Mouse (Mus musculus) midbrain, postnatal 0 days (tissue): Measurements from ENCODE around the gene Ptprd. TPM values are rescaled to one million over a fixed set of nuclear protein-coding genes. Genes with fewer than 3 reads are reported as not detected.
"Not testable (repeated sequence)": the region's sequence is repeated elsewhere in the genome, so short reads cannot be mapped to it uniquely, and the experiment has no call there.

Experiments used
- ATAC-seq: fragments of 200-750 bp; cut with Nextera tagmentation; 2 replicates; pipeline ENCODE4 v1.8.0; 2017; ENCODE audit warnings: moderate number of reproducible peaks, mild to moderate bottlenecking, moderate TSS enrichment, moderate library complexity; ENCODE audit not compliant: low FRiP score
- DNase-seq: peaks from one replicate; pipeline ENCODE4 v3.0.0-alpha.2; 2015; ENCODE audit warnings: low spot score
- H3K27ac ChIP-seq: fragments of 300-500 bp; sonication (generic); 2 replicates; pipeline ENCODE4 v1.5.1; 2014; ENCODE audit warnings: low read depth, mild to moderate bottlenecking, low read length, mixed read lengths
- H3K27me3 ChIP-seq: fragments of 300-500 bp; sonication (generic); 2 replicates; pipeline ENCODE4 v1.6.1; 2014; ENCODE audit warnings: low read length, control low read depth, mixed read lengths; ENCODE audit not compliant: insufficient read depth
- H3K36me3 ChIP-seq: fragments of 300-500 bp; sonication (generic); 2 replicates; pipeline ENCODE4 v1.6.1; 2014; ENCODE audit warnings: low read length, control low read depth, mixed read lengths; ENCODE audit not compliant: insufficient read depth
- H3K4me1 ChIP-seq: fragments of 300-500 bp; sonication (generic); 2 replicates; pipeline ENCODE4 v1.6.1; 2014; ENCODE audit warnings: mild to moderate bottlenecking, control low read depth, antibody characterized with exemption, low read length, mixed read lengths; ENCODE audit not compliant: insufficient read depth
- H3K4me2 ChIP-seq: fragments of 300-500 bp; sonication (generic); 2 replicates; pipeline ENCODE4 v1.6.1; 2014; ENCODE audit warnings: low read depth, mild to moderate bottlenecking, low read length, mixed read lengths; ENCODE audit not compliant: poor library complexity, severe bottlenecking
- H3K4me3 ChIP-seq: fragments of 300-500 bp; sonication (generic); 2 replicates; pipeline ENCODE4 v1.5.1; 2014; ENCODE audit warnings: low read depth, mild to moderate bottlenecking, low read length, moderate library complexity
- H3K9ac ChIP-seq: fragments of 300-500 bp; sonication (generic); replicated peaks from 2 replicates; pipeline ENCODE4 v1.6.1; 2014; ENCODE audit warnings: mild to moderate bottlenecking, low read length, moderate library complexity, mixed read lengths; ENCODE audit not compliant: poor library complexity, severe bottlenecking
- H3K9me3 ChIP-seq: fragments of 300-500 bp; sonication (generic); 2 replicates; pipeline ENCODE4 v1.6.1; 2016; ENCODE audit warnings: low read length, control low read depth
- CTCF ChIP-seq: IDR thresholded peaks from 2 replicates; pipeline ENCODE4 v1.5.1; 2016; ENCODE audit warnings: antibody characterized with exemption, mild to moderate bottlenecking
- WGBS: fragments of 180-500 bp; shearing (Covaris S2); extraction: QIAGEN DNeasy Blood & Tissue Kit; methylation state at CpG from one replicate; pipeline ENCODE4 v1.1.7; 2014; 5-methylcytosine and 5-hydroxymethylcytosine counted together
- polyA plus RNA-seq: library from polyadenylated mRNA; unstranded; fragments of >200 nt; fragmentation: Nextera tagmentation; extraction: Ambion mirVana; gene quantifications from 2 replicates; pipeline ENCODE4 v1.2.1, GENCODE M21; 2015
- total RNA-seq: library from RNA; depleted of rRNA; stranded (reverse); fragments of >200 nt; gene quantifications from 2 replicates; pipeline ENCODE4 v1.2.3, GENCODE M21; 2014

Ptprd gene
- total and polyA plus RNA-seq, 2 experiments from 2014 or later = 66.1 to 102 TPM

- Histone ChIP-seq H3K27me3 (no peaks in the 10 kb centered on the region), H3K36me3 (no peaks in the 10 kb centered on the region), H3K4me1 (no peaks in the 10 kb centered on the region), H3K4me3 (no peak overlapping the region), H3K4me2 (no peak overlapping the region), H3K9me3 (no peaks in the 10 kb centered on the region), H3K9ac (no peak overlapping the region), H3K27ac (no peak overlapping the region)
- no peak for DNase-seq
- TF ChIP-seq CTCF = no peak
- 92% methylated on average over 1 of the region's 1 CpGs for WGBS
- no peak for ATAC-seq
These were observed 2135.7 kb downstream of the Ptprd start for GRCm38 (mm10) chr4:76076051-76076450.

GRCm38 (mm10) chr4:76073286-76073685 lies 2138.5 kb downstream of the Ptprd start:
- H3K4me3 ChIP-seq = no peak overlapping the region
- no peaks in the 10 kb centered on the region for H3K27me3 ChIP-seq
- no peak overlapping the region for H3K9ac ChIP-seq
- no peaks in the 10 kb centered on the region for H3K36me3 ChIP-seq
- WGBS = 87% methylated on average over 3 of the region's 3 CpGs
- H3K27ac ChIP-seq = no peak overlapping the region
- TF ChIP-seq CTCF = no peak
- DNase-seq (no peak), ATAC-seq (no peak)
- H3K4me1 ChIP-seq = no peaks in the 10 kb centered on the region
- H3K4me2 ChIP-seq = no peak overlapping the region
- no peaks in the 10 kb centered on the region for H3K9me3 ChIP-seq

DNA sequence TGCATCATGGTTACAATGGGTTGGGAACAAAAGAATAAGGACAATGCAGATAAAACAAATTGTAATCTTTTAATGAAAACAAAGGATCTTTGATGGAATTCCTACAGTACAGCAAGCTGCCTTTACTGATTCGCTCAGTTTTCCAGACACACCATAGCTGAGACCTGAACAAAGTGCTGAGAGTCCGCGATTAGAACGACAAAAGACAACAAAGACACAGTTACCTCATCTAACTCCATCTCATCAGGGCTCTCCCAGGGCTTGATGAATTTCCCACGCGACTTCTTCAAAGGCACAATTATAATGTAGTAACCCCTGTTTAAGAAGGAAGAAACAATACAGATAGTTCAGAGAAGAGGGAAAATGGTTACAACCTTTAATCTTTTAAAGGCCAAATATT lies 2140.0 kb downstream of the Ptprd start:
- Histone ChIP-seq H3K27ac (no peak overlapping the region), H3K27me3 (no peaks in the 10 kb centered on the region), H3K4me1 (no peaks in the 10 kb centered on the region), H3K9me3 (no peaks in the 10 kb centered on the region), H3K4me2 (no peak overlapping the region), H3K36me3 (no peaks in the 10 kb centered on the region), H3K9ac (no peak overlapping the region), H3K4me3 (no peak overlapping the region)
- WGBS = 77% methylated on average over 6 of the region's 6 CpGs
- no peak for DNase-seq
- no peak for ATAC-seq
- TF ChIP-seq CTCF = no peak

GRCm38 (mm10) chr4:76056836-76057235 lies 2154.9 kb downstream of the Ptprd start:
- TF ChIP-seq CTCF = no peak
- Histone ChIP-seq H3K4me3 (no peak overlapping the region), H3K9me3 (no peaks in the 10 kb centered on the region), H3K9ac (no peak overlapping the region), H3K27me3 (no peaks in the 10 kb centered on the region), H3K27ac (no peak overlapping the region), H3K4me2 (no peak overlapping the region), H3K36me3 (no peaks in the 10 kb centered on the region), H3K4me1 (no peaks in the 10 kb centered on the region)
- ATAC-seq = no peak
- WGBS = 66% methylated on average over 2 of the region's 2 CpGs
- DNase-seq = no peak

- H3K9ac ChIP-seq = no peak overlapping the region
- no peaks in the 10 kb centered on the region for H3K27me3 ChIP-seq
- no peaks in the 10 kb centered on the region for H3K4me1 ChIP-seq
- no peak for TF ChIP-seq CTCF
- no peak overlapping the region for H3K4me3 ChIP-seq
- DNase-seq (no peak), ATAC-seq (no peak)
- no peaks in the 10 kb centered on the region for H3K36me3 ChIP-seq
- no peak overlapping the region for H3K27ac ChIP-seq
- 81% methylated on average over 2 of the region's 2 CpGs for WGBS
- H3K9me3 ChIP-seq = no peaks in the 10 kb centered on the region
- H3K4me2 ChIP-seq = no peak overlapping the region
These were observed 2166.1 kb downstream of the Ptprd start for GRCm38 (mm10) chr4:76045650-76046049.

DNA sequence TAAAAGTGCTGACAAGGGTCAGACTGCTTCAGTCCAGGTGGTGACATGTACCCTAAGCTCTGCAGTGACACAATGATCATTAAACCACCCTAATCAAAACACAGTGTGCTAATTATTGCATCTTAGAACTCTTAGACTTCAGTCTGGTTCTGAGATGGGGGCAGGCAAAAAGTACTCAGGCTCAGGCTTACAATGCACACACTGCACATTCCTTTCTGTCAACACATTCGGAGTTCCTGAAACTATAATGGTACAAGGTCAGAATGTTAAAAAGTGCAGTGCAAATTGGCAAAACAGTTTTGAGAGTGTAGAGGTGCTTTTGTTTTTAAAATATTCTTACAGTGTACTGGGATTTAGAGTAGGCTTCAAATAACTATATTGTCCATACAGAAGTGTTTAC lies 2167.0 kb downstream of the Ptprd start:
- no peak overlapping the region for H3K27ac ChIP-seq
- no peak for ATAC-seq
- no peak overlapping the region for H3K4me3 ChIP-seq
- no peak for DNase-seq
- TF ChIP-seq CTCF = no peak
- no peak overlapping the region for H3K4me2 ChIP-seq
- H3K9ac ChIP-seq = no peak overlapping the region
- H3K36me3 ChIP-seq = no peaks in the 10 kb centered on the region
- H3K9me3 ChIP-seq = no peaks in the 10 kb centered on the region
- H3K4me1 ChIP-seq = no peaks in the 10 kb centered on the region
- 72% methylated on average over 1 of the region's 1 CpGs for WGBS
- no peaks in the 10 kb centered on the region for H3K27me3 ChIP-seq

- not testable (repeated sequence) for H3K4me3 ChIP-seq, H3K4me1 ChIP-seq, H3K9ac ChIP-seq, ATAC-seq, H3K4me2 ChIP-seq, H3K27ac ChIP-seq, DNase-seq, H3K9me3 ChIP-seq, H3K36me3 ChIP-seq, H3K27me3 ChIP-seq
- 87% methylated on average over 4 of the region's 4 CpGs for WGBS
These were observed 2174.6 kb downstream of the Ptprd start for GRCm38 (mm10) chr4:76037178-76037577.
